Mouse (Mus musculus) forebrain, embryonic 11.5 days (tissue): ENCODE results near the gene Zbtb34. TPM values are rescaled to one million over a fixed set of nuclear protein-coding genes. Genes with fewer than 3 reads are reported as not detected.

Experiments
- ATAC-seq: fragments of 200-750 bp; cut with Nextera tagmentation; replicated peaks from 2 replicates; pipeline ENCODE4 v1.8.0; 2017; ENCODE audit warnings: moderate TSS enrichment; ENCODE audit not compliant: low FRiP score
- DNase-seq: peaks from one replicate; pipeline ENCODE4 v3.0.0-alpha.2; 2017; ENCODE audit warnings: low spot score
- H3K27ac ChIP-seq: fragments of 300-500 bp; sonication (generic); 2 replicates; pipeline ENCODE4 v1.5.1; 2014; ENCODE audit warnings: low read depth, low read length
- H3K27me3 ChIP-seq: fragments of 300-500 bp; sonication (generic); 2 replicates; pipeline ENCODE4 v1.6.1; 2014; ENCODE audit warnings: mild to moderate bottlenecking, low read length, mixed read lengths; ENCODE audit not compliant: control insufficient read depth, insufficient read depth
- H3K36me3 ChIP-seq: fragments of 300-500 bp; sonication (generic); 2 replicates; pipeline ENCODE4 v1.6.1; 2014; ENCODE audit warnings: mild to moderate bottlenecking, low read length, moderate library complexity, mixed read lengths; ENCODE audit not compliant: control insufficient read depth, insufficient read depth
- H3K4me1 ChIP-seq: fragments of 300-500 bp; sonication (generic); replicated peaks from 2 replicates; pipeline ENCODE4 v1.6.1; 2014; ENCODE audit warnings: low read length, mixed read lengths; ENCODE audit not compliant: control insufficient read depth, insufficient read depth
- H3K4me2 ChIP-seq: fragments of 300-500 bp; sonication (generic); 2 replicates; pipeline ENCODE4 v1.6.1; 2014; ENCODE audit warnings: low read depth, mild to moderate bottlenecking, low read length, moderate library complexity, mixed read lengths; ENCODE audit not compliant: severe bottlenecking
- H3K4me3 ChIP-seq: fragments of 300-500 bp; sonication (generic); 2 replicates; pipeline ENCODE4 v1.5.1; 2014; ENCODE audit warnings: low read depth, low read length
- H3K9ac ChIP-seq: fragments of 300-500 bp; sonication (generic); 2 replicates; pipeline ENCODE4 v1.6.1; 2014; ENCODE audit warnings: low read length
- H3K9me3 ChIP-seq: fragments of 300-500 bp; sonication (generic); 2 replicates; pipeline ENCODE4 v1.6.1; 2016; ENCODE audit warnings: low read length, mixed read lengths; ENCODE audit not compliant: control insufficient read depth
- WGBS: fragments of 180-500 bp; shearing (Covaris S2); extraction: QIAGEN DNeasy Blood & Tissue Kit; methylation state at CpG from one replicate; pipeline ENCODE4 v1.1.7; 2014; 5-methylcytosine and 5-hydroxymethylcytosine counted together
- polyA plus RNA-seq: library from polyadenylated mRNA; unstranded; fragments of >200 nt; fragmentation: Nextera tagmentation; extraction: Ambion mirVana; gene quantifications from 2 replicates; pipeline ENCODE4 v1.2.1, GENCODE M21; 2014

The Zbtb34 gene
- polyA plus RNA-seq, 1 experiment from 2014 or later = 10.6 TPM

- H3K9ac ChIP-seq = peak overlapping the region; percentile 87
- H3K27ac ChIP-seq = no peak overlapping the region
- peaks cover 1% of the 10 kb centered on the region; the same call in 1 of the 2 replicates for H3K4me1 ChIP-seq
- ATAC-seq (peak; percentile 34; the same call in 1 of the 2 replicates), DNase-seq (no peak)
- peak overlapping the region; percentile 98 for H3K4me3 ChIP-seq
- peak overlapping the region; percentile 94 for H3K4me2 ChIP-seq
- no peaks in the 10 kb centered on the region for H3K36me3 ChIP-seq
- H3K9me3 ChIP-seq = no peaks in the 10 kb centered on the region
- WGBS = 15% methylated on average over 13 of the region's 13 CpGs
- H3K27me3 ChIP-seq = no peaks in the 10 kb centered on the region
Observed at GRCm38 (mm10) chr2:33430081-33430770, 898 bp downstream of the Zbtb34 start.

GRCm38 (mm10) chr2:33429339-33429738, 1.8 kb downstream of the Zbtb34 start:
- ATAC-seq = no peak
- no peak overlapping the region for H3K27ac ChIP-seq
- peaks cover 1% of the 10 kb centered on the region; the same call in 1 of the 2 replicates for H3K4me1 ChIP-seq
- no peak for DNase-seq
- H3K9me3 ChIP-seq = no peaks in the 10 kb centered on the region
- H3K4me2 ChIP-seq = no peak overlapping the region
- 0 out of 2 replicates have a peak overlapping the region, but pooled peaks have one; percentile 0 for H3K9ac ChIP-seq
- H3K27me3 ChIP-seq = no peaks in the 10 kb centered on the region
- H3K36me3 ChIP-seq = no peaks in the 10 kb centered on the region
- 47% methylated on average over 6 of the region's 6 CpGs for WGBS
- no peak overlapping the region for H3K4me3 ChIP-seq

GRCm38 (mm10) chr2:33426640-33427398, 4.3 kb downstream of the Zbtb34 start:
- H3K36me3 ChIP-seq = no peaks in the 10 kb centered on the region
- peaks cover 1% of the 10 kb centered on the region; the same call in 1 of the 2 replicates for H3K4me1 ChIP-seq
- no peaks in the 10 kb centered on the region for H3K9me3 ChIP-seq
- no peak overlapping the region for H3K4me2 ChIP-seq
- ATAC-seq = no peak
- 61% methylated on average over 10 of the region's 10 CpGs for WGBS
- H3K4me3 ChIP-seq = no peak overlapping the region
- no peak overlapping the region for H3K27ac ChIP-seq
- no peak overlapping the region for H3K9ac ChIP-seq
- no peaks in the 10 kb centered on the region for H3K27me3 ChIP-seq
- DNase-seq = no peak

- H3K4me1 ChIP-seq = no peaks in the 10 kb centered on the region
- H3K9me3 ChIP-seq = no peaks in the 10 kb centered on the region
- H3K36me3 ChIP-seq = no peaks in the 10 kb centered on the region; the same call in 1 of the 2 replicates
- no peak overlapping the region for H3K27ac ChIP-seq
- no peak overlapping the region for H3K4me3 ChIP-seq
- H3K9ac ChIP-seq = no peak overlapping the region
- DNase-seq = no peak
- no peaks in the 10 kb centered on the region for H3K27me3 ChIP-seq
- WGBS = 89% methylated on average over 4 of the region's 4 CpGs
- H3K4me2 ChIP-seq = no peak overlapping the region
- ATAC-seq = no peak
Observed at GRCm38 (mm10) chr2:33417454-33417853, 13.7 kb downstream of the Zbtb34 start.

- H3K36me3 ChIP-seq = peaks cover 2% of the 10 kb centered on the region; the same call in 1 of the 2 replicates
- no peak overlapping the region for H3K4me2 ChIP-seq
- no peak for DNase-seq
- no peaks in the 10 kb centered on the region for H3K27me3 ChIP-seq
- H3K9ac ChIP-seq = no peak overlapping the region
- no peaks in the 10 kb centered on the region for H3K4me1 ChIP-seq
- no peak for ATAC-seq
- no peak overlapping the region for H3K27ac ChIP-seq
- WGBS = 94% methylated on average over 13 of the region's 13 CpGs
- H3K4me3 ChIP-seq = no peak overlapping the region
- H3K9me3 ChIP-seq = no peaks in the 10 kb centered on the region
Observed at GRCm38 (mm10) chr2:33414019-33414418, 17.1 kb downstream of the Zbtb34 start.

- no peaks in the 10 kb centered on the region for H3K9me3 ChIP-seq
- H3K4me1 ChIP-seq = no peaks in the 10 kb centered on the region
- WGBS = 90% methylated on average over 14 of the region's 14 CpGs
- peaks cover 2% of the 10 kb centered on the region; the same call in 1 of the 2 replicates for H3K36me3 ChIP-seq
- H3K9ac ChIP-seq = no peak overlapping the region
- no peaks in the 10 kb centered on the region for H3K27me3 ChIP-seq
- ATAC-seq = no peak
- DNase-seq = no peak
- no peak overlapping the region for H3K4me3 ChIP-seq
- no peak overlapping the region for H3K4me2 ChIP-seq
- H3K27ac ChIP-seq = no peak overlapping the region
Observed at GRCm38 (mm10) chr2:33412111-33412510, 19.0 kb downstream of the Zbtb34 start.

GRCm38 (mm10) chr2:33403511-33404003, 27.6 kb downstream of the Zbtb34 start:
- no peaks in the 10 kb centered on the region for H3K36me3 ChIP-seq
- no peak for ATAC-seq
- WGBS = 82% methylated on average over 4 of the region's 4 CpGs
- no peaks in the 10 kb centered on the region for H3K9me3 ChIP-seq
- H3K27me3 ChIP-seq = no peaks in the 10 kb centered on the region
- no peak overlapping the region for H3K4me2 ChIP-seq
- no peak for DNase-seq
- no peak overlapping the region for H3K9ac ChIP-seq
- no peak overlapping the region for H3K27ac ChIP-seq
- no peak overlapping the region for H3K4me3 ChIP-seq
- H3K4me1 ChIP-seq = no peaks in the 10 kb centered on the region

- DNase-seq (no peak), ATAC-seq (no peak)
- 71% methylated on average over 5 of the region's 5 CpGs for WGBS
Observed at GRCm38 (mm10) chr2:33402638-33403037, 28.5 kb downstream of the Zbtb34 start.

More at GRCm38 (mm10) chr2:33402638-33403037, 28.5 kb downstream of the Zbtb34 start:
- no peak overlapping the region for H3K9ac ChIP-seq
- no peaks in the 10 kb centered on the region for H3K4me1 ChIP-seq
- H3K9me3 ChIP-seq = no peaks in the 10 kb centered on the region
- no peaks in the 10 kb centered on the region for H3K27me3 ChIP-seq
- H3K4me2 ChIP-seq = no peak overlapping the region
- H3K36me3 ChIP-seq = no peaks in the 10 kb centered on the region
- H3K4me3 ChIP-seq = no peak overlapping the region
- H3K27ac ChIP-seq = no peak overlapping the region
